Mouse (Mus musculus): ENCODE measurements around the gene Actbl2.

DNA sequence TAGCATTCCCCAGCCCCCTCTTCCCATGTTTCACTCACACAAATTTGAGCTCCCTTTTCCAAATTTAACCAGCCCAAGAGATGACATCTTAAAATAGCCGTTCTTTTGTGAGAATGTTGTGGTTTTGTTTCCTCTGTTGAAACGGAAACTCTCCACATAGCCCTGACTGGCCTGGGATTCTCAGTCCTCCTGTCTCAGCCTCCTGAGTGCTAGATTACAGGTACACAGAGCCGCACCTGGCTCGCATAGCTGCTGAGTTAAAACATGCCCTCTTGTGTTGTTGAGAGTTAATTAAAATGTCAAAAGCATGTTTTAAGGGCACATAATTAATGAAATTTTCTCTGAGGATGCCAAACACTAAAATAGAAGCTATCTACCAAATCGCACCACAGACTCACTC lies 3.7 kb upstream of the Actbl2 start:
- TF ChIP-seq POLR2A (IDR thresholded peaks at IDR 0.05; ENCODE audit: borderline replicate concordance, control insufficient read depth, low read depth, low read length) = no peak
- TF ChIP-seq CTCF (IDR thresholded peaks at IDR 0.05; ENCODE audit: control insufficient read depth, insufficient read depth, low read length) = no peak
